Mouse (Mus musculus): ENCODE measurements around the gene Ece1.

Gene Ece1

GRCm38 (mm10) chr4:137920005-137920404 lies 58.0 kb downstream of the Ece1 start:
- DNase-seq, result no peak

DNA sequence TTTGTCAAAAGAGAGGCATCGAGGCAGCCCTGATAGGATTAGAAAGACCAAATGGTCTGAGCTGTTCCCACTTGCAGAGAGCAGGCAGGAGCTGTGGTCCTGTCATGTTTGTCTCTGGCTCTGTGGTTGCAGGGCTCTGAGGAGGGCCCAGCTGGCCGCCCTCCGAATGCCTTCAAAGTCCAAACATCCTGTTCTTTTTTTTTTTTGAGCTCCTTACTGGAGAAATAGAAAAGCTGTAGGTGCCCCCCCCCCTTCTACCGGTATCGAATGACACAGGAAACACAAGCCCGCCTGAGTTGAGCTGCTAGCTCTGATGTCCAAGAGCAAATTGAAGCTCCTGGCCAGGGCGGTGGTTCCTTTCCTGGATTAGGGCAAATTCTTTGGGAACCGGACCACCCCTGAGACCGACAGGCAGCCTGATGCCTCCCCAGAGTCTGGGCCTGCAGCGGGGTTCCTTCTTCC lies 58.5 kb downstream of the Ece1 start:
- DNase-seq, result no peak

DNA sequence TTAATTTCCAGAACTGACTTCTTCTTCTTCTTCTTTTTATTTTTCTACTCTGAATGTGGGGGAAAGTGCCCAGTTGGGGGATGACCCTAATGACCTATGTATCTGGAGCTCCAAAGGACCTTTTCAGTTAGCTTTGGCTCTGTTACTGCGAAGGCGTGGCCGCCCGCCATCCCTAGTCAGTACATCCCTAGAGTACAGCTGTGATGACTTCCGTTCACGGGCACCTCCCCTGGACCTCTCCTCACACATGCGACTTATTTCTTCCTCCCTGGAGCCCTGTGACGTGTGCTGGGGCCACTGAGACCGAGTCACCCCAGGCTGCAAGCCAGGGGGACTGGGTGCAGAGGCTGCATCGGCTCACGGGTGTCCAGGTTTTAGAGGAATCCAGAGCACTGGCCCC lies 59.5 kb downstream of the Ece1 start:
- no peak for DNase-seq

- no peak for DNase-seq
Observed at GRCm38 (mm10) chr4:137923052-137923451, 61.0 kb downstream of the Ece1 start.

- no peak for DNase-seq
Observed at GRCm38 (mm10) chr4:137925176-137925575, 63.1 kb downstream of the Ece1 start.

- no peak for DNase-seq
Observed at GRCm38 (mm10) chr4:137926161-137926560, 64.1 kb downstream of the Ece1 start.

- no peak for DNase-seq
Observed at GRCm38 (mm10) chr4:137927136-137927535, 65.1 kb downstream of the Ece1 start.

DNA sequence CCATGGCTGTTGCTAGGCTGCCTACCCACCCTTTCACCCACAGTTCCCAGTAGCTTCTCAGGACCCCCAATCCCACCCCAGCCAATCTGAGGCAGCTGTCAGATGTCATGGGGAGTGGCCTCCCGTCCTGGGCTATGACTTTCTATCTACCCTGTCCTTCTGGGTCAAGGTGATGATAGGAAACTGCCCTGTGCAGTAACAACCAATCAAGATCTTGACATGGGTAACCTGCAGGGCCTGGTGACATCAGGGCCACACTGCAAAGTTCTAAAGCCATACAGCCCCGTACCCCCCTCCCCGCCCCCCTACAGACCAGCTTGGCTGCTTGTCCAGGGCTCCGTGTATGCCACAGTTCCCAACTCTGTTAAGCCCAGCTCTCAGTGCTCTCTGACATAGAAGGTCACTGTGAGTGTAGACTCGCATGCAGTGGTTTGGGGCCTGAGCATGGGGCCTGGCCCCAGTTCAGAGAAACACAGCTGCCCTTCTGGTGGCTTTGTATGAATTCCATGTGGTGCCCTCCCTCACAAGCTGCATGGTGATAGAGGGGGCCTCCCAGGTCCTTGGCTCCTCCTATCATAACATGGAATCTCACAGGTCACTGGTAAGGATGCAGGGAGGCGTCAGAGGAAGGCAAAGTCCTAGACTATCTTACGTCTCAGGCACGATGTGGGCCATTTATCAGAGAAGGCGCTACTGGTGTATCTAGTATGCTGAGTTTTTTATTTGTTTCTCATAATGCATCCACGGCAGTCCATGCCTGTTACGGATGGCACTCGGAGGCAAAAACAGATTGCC lies 65.9 kb downstream of the Ece1 start:
- no peak for DNase-seq

- DNase-seq, result no peak
Observed at GRCm38 (mm10) chr4:137928813-137929212, 66.8 kb downstream of the Ece1 start.

DNA sequence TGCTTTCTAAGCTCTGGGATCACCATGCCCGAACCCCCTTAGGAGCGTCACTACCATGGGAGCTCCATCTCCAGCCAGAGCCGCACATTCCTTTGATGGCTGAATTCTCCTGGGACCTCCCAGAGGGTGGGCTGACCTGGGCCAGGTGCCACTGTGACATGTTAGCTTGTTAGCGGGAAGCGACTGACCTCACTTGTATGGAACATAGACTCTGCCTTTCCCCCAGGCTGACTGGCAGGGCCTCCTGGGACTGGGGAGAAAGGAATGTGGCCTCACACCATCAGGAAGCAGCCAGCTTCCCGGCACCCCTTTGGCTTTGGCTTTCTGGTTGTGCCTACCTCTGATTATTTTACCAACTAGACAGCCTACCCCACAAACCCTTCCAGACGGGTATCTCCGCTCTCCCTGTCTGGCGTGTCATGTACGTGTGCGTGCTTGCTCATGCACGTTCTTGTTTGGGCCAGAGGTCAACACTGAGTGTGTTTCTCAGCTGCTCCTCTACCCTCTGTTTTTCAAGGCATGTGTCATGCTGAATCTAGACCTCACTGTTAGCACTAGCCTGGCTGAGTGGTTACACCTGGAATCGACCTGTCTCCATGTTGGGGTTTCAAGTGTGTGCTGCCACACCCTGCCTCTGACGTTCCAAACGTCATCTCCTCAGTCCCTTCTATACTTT lies 67.4 kb downstream of the Ece1 start:
- DNase-seq, result no peak

GRCm38 (mm10) chr4:137930500-137931008 lies 68.5 kb downstream of the Ece1 start:
- no peak for DNase-seq

DNA sequence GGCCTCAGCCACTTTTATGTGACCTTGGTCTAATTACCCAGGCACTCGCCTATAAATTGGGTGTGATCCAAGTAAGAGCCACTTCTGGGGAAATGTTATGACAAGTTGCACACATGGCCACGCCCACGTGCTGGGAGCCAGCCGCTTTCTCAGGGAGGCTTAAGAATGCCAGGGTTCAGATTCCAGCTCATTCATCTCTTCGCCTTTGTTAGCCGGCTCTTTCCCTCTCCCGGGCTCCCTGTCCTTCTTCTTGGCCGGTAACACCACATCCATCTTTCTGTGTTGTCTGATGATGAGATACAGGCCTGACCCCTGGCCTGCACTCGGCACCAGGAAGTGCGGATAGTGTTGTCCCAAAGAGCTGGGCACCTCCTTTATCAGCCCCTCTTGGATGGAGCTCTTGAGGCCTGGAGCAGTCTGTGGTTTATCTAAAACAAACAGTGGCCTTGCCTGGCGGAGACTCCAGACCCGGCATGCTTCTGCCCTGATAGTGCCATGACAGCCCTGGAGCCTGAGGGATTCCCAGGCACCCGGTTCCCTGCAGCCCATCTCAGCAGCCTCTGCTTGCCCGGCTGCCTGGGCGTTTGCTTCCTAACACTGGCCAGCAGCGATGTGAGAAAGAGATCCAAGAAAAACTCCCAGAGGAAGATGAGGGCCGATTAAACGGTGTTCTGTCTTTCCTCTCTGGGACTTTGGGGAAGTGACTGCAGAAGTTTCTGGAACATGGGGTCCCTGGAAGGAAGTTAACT lies 69.1 kb downstream of the Ece1 start:
- peak; percentile 90 for DNase-seq

- no peak for DNase-seq
Observed at GRCm38 (mm10) chr4:137932554-137933178, 70.6 kb downstream of the Ece1 start.

DNA sequence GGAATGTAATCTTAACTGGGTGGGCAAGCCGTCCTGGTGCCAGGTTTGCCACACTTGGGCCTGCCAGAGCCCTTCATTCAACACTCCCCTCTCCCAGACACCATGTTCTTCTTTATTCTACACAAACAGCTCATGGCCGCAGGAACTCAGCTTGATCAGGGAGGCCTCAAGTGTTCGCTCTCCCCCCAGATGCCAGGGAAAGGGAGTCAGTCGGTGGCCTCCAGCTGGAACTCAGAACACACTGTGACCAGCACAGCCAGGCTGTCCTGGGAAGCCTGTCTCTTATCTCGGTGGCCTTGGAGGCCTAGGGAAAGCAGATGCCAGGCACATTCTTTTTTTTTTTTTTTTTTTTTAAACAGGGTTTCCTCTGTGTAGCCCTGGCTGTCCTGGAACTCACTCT lies 71.3 kb downstream of the Ece1 start:
- DNase-seq, result no peak

GRCm38 (mm10) chr4:137936134-137936533 lies 74.1 kb downstream of the Ece1 start:
- no peak for DNase-seq

- DNase-seq, result peak; percentile 60
Observed at GRCm38 (mm10) chr4:137940061-137940460, 78.0 kb downstream of the Ece1 start.

DNA sequence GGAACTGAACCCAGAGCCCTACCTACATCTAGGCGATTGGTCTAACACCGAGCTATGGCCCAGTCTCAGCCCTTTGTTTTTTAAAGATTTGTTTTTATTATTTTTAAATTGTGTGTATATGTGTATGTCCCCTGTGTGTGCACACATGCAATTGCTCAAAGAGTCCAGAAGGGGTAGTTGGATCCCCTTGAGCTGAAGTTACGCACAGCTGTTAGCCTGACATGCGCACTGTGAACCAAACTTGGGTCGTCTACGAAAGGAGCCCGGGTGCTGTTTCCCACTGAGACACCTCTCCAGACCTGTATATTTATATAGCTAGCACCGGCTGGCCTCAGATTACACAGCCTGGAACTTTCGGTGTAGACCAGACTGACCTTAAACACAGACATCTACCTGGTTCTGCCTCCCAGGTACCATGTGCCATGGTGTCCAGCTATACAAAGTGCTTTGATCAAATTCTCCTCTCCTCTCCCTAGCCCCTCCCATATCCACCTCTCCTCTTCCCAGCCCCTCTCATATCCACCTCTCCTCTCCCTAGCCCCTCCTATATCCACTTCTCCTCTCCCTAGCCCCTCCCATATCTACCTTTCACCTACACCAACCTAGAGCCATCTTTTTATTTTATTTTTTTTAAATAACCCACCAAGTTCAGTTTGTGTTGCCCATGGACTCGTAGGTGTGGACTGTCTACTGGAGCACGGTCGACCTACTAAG lies 79.3 kb downstream of the Ece1 start:
- no peak for DNase-seq

- DNase-seq, result peak; percentile 52
Observed at GRCm38 (mm10) chr4:137941871-137942781, 80.1 kb downstream of the Ece1 start.

DNA sequence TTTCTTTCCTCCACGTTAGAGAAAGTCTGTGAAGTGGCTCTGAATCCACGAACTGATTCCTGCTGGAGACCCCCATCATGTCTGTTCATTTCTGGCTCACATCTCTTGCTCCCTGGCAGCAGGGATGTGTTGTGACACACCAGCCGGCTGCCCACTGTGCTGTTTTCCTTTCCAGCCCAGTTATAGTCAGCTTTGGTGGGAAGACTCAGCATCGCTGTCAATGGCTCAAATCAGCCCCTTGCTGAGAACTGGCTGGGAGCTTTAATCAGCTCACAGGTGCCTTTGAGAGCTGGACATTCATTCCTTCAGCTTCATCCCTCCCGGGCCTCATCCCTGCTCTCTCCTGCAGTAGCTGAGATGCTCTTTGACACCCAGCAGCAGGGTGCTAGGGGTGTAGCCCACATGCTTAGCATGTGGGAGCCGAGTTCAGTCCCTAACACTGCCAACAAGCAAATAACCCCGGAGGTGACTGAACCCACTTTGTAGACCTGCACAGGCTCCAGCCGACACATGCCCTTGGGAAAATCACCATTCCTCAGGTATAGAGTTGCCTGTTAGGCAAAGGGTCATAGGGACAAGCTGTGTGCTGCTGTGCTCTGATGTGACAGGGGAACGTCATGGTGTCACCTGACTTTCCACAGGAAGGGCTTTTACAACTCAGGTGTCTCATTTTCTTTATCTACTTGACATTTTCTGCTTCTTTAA lies 80.9 kb downstream of the Ece1 start:
- DNase-seq, result no peak

DNA sequence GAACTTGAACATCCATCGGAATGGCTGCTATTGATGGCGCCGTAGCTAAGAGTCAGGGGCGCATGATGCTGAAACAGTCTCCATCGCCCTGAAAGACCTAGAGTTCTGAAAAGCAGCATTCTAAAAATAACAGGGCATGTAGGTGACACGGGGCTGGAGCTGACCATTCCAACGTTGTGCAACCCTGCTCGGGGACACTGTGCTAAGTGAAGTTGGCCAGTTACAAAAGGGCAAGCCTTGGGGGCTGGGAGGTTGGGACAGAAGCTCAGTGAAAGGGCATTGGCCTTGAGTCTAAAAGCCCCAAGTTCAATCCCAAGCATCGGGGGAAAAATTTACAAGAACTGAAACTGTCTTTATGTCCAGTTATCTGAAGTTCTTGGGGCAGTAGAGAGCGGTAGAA lies 81.5 kb downstream of the Ece1 start:
- no peak for DNase-seq
